Mouse (Mus musculus) MEL (cell line): Measurements from ENCODE around the gene Igf2bp3.

ENCODE experiments used
- BHLHE40 ChIP-seq: IDR thresholded peaks from 2 replicates; pipeline ENCODE4 v1.6.1; 2012; ENCODE audit warnings: low read depth, mild to moderate bottlenecking, inconsistent platforms, low read length, improper control_type of control experiment, borderline replicate concordance
- CTCF ChIP-seq, 3 experiments: IDR thresholded peaks in 2 of 3; conservative IDR thresholded peaks in 1 of 3; 2 replicates each; pipeline ENCODE4 v1.5.1; 2011 to 2012; ENCODE audit warnings: low read length in 3 of 3, low read depth in 2 of 3, mild to moderate bottlenecking in 2 of 3, improper control_type of control experiment in 1 of 3, inconsistent platforms in 1 of 3, mixed read lengths in 1 of 3, moderate library complexity in 1 of 3; ENCODE audit not compliant: control insufficient read depth in 1 of 3, insufficient read depth in 1 of 3, poor library complexity in 1 of 3, severe bottlenecking in 1 of 3
- EP300 ChIP-seq, 2 experiments: IDR thresholded peaks; 2 replicates each; pipeline ENCODE4 v1.6.1; 2011; ENCODE audit warnings: improper control_type of control experiment in 2 of 2, low read length in 2 of 2, low read depth in 1 of 2, mild to moderate bottlenecking in 1 of 2
- GATA1 ChIP-seq: IDR thresholded peaks from 2 replicates; pipeline ENCODE4 v1.6.1; 2011; ENCODE audit warnings: low read depth, low read length, improper control_type of control experiment
- KAT2A ChIP-seq: conservative IDR thresholded peaks from 2 replicates; pipeline ENCODE4 v1.6.1; 2012; ENCODE audit warnings: low read depth, low read length, improper control_type of control experiment, inconsistent platforms
- MAX ChIP-seq: IDR thresholded peaks from 2 replicates; pipeline ENCODE4 v1.6.1; 2011; ENCODE audit warnings: low read length, improper control_type of control experiment
- POLR2A ChIP-seq, 2 experiments: IDR thresholded peaks; 2 replicates each; pipeline ENCODE4 v1.6.1; 2011 to 2012; ENCODE audit warnings: low read length in 2 of 2, mild to moderate bottlenecking in 2 of 2, control low read depth in 1 of 2, improper control_type of control experiment in 1 of 2, low read depth in 1 of 2, moderate library complexity in 1 of 2; ENCODE audit not compliant: control insufficient read depth in 1 of 2, insufficient read depth in 1 of 2, poor library complexity in 1 of 2
- UBTF ChIP-seq: IDR thresholded peaks from 2 replicates; pipeline ENCODE4 v1.6.1; 2012; ENCODE audit warnings: low read depth, mild to moderate bottlenecking, inconsistent platforms, low read length, improper control_type of control experiment, moderate library complexity, borderline replicate concordance; ENCODE audit not compliant: insufficient read depth
- USF2 ChIP-seq, 2 experiments: IDR thresholded peaks; 2 replicates each; pipeline ENCODE4 v1.6.1; 2011 to 2012; ENCODE audit warnings: improper control_type of control experiment in 2 of 2, low read length in 2 of 2, borderline replicate concordance in 1 of 2, inconsistent platforms in 1 of 2, low read depth in 1 of 2, mild to moderate bottlenecking in 1 of 2; ENCODE audit not compliant: insufficient read depth in 1 of 2

- TF ChIP-seq BHLHE40 = no peak
- no peak for TF ChIP-seq CTCF (IDR thresholded peaks at IDR 0.05 in 2 of 3, conservative IDR thresholded peaks at IDR 0.05 in 1 of 3; ENCODE audit: control insufficient read depth in 1 of 3, insufficient read depth in 1 of 3, low read depth in 2 of 3, low read length in 3 of 3, poor library complexity in 1 of 3, severe bottlenecking in 1 of 3)
- no peak for TF ChIP-seq GATA1
- no peak for TF ChIP-seq MAX
- no peak for TF ChIP-seq EP300 (IDR thresholded peaks at IDR 0.05; ENCODE audit: low read depth in 1 of 2, low read length in 2 of 2)
- no peak for TF ChIP-seq UBTF
- TF ChIP-seq USF2 (IDR thresholded peaks at IDR 0.05; ENCODE audit: borderline replicate concordance in 1 of 2, insufficient read depth in 1 of 2, low read depth in 1 of 2, low read length in 2 of 2) = no peak
- no peak for TF ChIP-seq KAT2A
- no peak for TF ChIP-seq POLR2A (IDR thresholded peaks at IDR 0.05; ENCODE audit: control insufficient read depth in 1 of 2, insufficient read depth in 1 of 2, low read depth in 1 of 2, low read length in 2 of 2, poor library complexity in 1 of 2)
Observed at GRCm38 (mm10) chr6:49120370-49120769, 94.4 kb downstream of the Igf2bp3 start.
